Mouse (Mus musculus) liver, embryonic 14.5 days (tissue): Measurements from ENCODE around the gene Vcl.

ENCODE experiments used
- CTCF ChIP-seq: IDR thresholded peaks from 2 replicates; pipeline ENCODE4 v1.5.1; 2016; ENCODE audit warnings: antibody characterized with exemption, low read depth, control low read depth
- EP300 ChIP-seq: IDR thresholded peaks from 2 replicates; pipeline ENCODE4 v1.6.1; 2016; ENCODE audit warnings: antibody characterized with exemption, low read depth

DNA sequence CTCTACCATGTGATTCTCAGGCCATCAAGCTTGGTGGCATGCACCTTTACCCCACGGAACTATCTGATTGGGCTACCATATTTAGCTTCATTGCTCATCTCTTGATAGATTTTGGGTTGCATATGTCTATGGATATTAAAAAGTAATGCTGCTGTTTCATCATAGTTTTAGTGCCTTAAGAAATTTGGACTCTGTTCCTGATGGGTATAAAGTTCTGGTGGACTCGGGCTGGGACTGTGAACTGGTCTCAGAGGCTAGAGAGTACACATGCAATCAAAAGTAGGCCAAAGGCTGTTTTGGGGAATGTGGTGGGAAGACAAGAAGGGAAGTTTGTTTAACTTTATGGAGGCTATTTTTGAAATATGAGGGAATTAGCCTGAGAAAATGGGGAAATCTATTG, 16.1 kb downstream of the Vcl start:
- TF ChIP-seq CTCF (no peak), EP300 (no peak)
